Mouse (Mus musculus): ENCODE data around the gene Ndufs6.

Gene Ndufs6

DNA sequence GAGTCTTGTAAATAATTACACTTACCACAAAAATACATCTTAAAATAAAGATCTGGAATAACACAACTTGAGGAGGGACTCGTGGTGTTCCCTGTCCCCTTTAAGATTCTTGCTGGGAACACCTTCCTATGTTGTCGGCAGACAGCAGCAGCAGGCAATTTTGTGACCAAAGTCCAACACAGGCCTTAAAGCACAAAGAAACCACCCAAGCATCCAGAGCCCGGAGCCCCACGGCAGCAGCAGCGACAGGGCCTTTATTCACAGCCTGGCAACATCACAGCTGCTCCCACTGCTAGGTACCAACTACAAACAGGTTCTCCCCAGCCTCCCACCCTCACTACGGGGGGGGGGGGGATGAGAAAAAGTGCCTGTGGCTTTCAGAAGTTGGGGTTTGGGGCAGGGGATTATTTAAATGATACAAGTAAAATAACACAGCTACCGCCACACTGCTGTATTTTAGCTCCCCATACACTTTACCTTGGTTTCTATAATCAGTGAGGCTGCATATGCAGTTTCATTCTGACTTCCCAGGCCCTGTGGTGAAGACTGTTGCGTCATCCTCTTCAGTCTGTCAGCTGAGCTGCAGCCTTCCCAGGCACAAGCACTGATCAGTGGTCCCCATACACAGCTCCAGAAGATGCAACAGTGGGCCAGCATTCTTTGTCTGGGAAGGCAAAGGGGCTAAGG lies 22.8 kb downstream of the Ndufs6 start:
- DNase-seq = no peak

DNA sequence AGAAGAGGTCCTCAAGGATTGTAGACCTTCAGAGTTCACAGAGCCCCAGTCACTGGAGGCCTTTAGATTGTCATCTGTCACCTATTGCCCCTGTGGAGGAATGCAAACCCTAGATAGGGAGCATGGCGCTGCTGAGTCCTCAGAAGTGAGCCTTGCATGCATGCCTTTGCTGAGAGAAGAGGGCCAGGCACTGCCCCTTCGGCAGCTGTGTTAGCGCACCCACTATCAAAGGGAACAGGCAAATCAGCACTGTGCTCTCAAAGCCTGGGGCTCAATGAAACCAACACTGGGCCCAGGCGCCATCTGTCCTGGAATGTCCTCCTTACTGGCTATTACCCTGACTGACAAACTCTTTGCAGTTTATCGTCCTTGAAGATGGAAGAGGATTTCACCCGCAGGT lies 23.6 kb downstream of the Ndufs6 start:
- no peak for DNase-seq

DNA sequence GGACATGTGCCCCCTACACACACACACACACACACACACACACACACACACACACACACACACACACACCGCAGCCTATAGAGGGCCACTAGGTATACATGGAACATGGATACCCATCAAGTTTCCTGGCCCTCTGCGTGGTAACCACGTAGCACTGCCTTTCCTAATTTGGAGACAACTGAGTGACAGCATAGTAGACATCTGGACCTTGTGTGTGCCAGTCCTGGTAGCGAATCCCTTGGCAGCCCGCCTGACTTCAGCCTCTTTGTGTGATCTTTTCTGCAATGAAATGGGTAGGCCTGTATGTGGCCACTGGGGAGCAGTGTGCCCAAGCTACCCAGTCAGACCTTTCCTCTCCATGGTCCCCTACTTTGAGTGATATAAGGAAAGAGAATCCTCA lies 29.0 kb downstream of the Ndufs6 start:
- no peak for DNase-seq

DNA sequence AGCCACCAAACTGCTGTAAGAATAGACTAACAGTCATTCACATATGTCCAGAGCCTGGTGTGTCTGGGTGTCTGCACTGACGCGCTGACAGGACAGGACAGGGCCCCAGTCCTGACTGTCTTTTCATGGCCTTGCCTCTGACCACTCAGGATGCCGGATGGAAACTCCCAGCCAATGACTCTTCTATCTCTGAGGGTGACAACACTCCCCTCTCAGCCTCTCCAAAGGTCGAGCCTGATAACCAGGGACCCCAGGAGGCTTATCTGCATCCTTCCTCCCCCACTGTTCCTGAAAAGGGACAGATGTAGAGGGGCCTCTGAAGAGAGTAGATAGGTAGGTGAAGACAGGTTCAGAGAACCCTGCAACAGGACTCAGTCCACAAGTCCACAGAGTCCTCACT lies 29.6 kb downstream of the Ndufs6 start:
- no peak for DNase-seq

DNA sequence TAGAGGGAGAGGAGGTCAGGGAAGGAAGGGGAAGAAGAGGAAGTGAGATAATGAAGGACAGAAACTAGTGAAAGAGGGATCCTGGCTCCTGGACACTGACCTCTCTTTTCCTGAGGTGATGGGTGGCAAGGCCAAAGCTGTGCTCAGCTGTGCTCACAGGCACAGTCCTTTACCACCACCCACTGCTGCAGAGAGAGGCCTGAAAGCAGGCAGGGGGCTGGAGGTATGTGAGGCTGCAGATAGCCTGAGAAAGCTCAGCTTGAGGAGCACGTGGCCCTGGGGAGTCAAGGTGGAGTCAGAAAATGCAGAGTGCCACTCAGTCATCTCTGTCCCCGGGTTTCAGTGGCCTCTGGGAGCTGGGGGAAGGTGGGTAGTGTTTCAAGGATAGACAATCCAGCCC lies 37.2 kb downstream of the Ndufs6 start:
- DNase-seq = no peak

DNA sequence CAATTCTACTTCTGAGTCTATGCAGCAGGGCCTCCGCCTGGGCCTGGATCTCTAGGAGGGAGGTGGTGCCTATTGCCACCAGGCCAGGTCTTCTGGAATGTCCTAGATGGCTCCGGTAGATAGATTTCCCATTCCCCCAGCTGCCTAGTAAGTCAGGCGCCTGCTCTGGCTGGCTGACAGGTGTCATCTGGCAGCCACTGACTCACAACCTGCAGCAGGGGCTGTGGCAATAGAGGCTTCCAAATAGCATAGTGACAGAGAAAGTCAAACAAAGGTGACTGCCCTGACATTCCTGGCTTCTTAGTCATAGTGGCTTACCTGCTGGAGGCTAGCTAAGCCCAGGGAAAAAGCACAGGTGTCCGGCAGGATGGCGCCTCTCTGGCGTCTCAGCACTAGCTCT lies 38.1 kb downstream of the Ndufs6 start:
- DNase-seq = no peak

DNA sequence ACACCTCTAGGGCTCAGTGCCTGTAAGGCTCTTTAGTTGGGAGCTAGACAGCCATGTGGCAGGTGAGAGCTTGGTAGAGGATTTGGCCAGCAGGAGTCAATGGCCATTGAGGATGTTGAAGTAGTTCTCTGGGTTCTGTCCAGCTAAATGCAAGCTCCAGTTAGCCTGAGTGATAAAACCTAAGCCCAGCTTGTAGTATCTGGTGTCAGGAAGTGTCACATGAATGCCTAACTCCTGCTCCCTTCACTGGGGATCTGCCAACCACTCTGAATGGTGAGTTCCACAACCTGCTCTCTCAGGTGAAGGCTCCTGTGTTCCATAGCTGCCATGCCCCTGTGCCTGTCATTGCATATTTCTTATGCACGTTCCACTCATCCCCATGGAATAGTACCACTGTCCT lies 44.8 kb downstream of the Ndufs6 start:
- no peak for DNase-seq

DNA sequence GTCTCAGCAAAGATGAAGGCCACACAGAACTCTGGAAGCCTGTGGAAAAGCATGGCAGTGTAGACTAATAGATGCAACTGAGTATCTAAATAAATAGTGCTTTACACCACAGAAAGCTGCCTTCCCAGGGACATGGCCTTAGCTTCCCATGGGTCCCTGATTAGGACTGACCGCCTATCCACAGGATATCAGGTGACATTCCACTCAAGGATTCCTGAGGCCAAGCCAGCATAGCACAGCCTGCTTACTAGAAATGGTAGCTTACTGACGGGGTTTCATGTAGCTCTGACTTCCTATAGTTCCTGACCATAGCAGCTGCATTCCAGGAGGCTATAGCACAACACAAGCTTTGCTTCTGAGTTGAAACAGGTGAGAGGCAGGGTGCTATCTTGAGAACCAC lies 45.9 kb downstream of the Ndufs6 start:
- no peak for DNase-seq

DNA sequence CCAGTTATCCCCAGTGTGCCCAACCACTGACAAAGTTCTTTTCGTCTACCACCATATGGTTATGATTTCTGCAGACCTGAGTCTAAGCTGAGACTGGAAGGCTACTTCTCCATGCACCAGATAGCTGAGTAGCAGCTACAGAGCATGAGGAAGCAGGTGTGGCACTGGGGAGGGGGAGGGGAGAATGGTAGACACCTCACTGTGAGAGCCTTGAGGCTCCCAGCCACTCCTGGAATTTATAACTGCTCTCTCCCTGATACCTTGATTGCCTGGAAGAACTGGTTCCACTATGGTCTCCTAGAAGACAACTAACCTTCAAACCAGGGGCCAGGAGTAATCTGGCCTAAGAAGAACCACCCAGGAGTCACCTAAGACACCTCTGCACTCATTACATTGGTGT lies 49.1 kb downstream of the Ndufs6 start:
- DNase-seq = no peak

DNA sequence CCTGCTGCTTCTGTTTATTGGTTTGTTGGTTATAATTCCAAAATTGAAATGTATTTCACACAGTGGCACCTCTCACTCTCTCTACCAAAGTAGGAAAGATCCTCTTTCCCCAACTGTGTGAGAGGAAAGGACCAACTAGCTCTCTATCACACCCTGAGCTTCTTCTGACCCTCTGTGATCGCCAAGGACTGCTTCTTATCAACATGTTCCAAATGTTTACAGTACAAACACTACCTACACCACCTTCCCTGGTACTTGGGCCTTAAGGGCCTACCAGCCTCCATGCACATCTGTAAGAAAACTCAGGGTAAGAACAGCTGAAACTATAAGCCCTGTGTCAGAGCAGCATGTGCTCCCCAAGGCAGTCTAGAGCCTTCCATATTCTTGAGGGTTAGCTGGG lies 50.5 kb downstream of the Ndufs6 start:
- no peak for DNase-seq

DNA sequence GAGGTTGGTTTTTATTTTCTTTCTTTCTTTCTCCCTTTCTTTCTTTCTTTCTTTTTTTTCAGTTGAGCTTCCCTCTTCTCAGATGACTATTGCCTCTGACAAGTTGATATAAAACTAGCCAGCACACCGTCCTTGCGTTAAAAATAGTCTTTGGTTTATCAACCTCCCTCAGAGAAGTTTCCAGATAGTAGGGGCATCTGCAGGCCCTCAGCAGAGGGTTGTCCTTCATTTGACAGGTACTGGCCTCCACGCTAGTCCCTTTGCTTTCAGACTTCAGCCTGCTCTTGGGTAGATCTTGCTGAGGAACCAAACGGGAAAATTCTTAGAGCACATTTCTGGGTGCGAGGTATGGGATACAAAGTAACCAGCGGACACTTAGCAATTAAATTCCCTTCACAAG lies 51.0 kb downstream of the Ndufs6 start:
- DNase-seq = no peak

DNA sequence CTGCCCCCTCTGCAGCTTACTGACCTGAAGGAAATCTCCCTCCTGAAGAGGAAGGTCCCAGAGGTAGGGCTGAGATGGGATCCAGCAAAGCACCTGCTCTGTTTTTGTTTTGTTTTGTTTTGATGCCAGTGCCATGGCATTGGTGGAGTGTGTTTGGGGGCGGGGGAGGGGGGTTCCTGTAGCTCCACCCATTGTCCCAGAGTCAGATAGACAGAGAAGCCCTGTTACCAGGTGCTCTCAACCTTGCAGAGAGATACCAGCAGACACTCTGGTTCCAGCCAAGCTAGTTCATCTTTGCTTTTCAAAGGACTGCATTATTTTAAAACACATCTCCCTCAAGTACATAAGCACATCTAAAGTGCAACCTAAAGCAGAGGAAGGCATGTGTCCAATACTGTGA lies 54.8 kb downstream of the Ndufs6 start:
- DNase-seq = no peak

DNA sequence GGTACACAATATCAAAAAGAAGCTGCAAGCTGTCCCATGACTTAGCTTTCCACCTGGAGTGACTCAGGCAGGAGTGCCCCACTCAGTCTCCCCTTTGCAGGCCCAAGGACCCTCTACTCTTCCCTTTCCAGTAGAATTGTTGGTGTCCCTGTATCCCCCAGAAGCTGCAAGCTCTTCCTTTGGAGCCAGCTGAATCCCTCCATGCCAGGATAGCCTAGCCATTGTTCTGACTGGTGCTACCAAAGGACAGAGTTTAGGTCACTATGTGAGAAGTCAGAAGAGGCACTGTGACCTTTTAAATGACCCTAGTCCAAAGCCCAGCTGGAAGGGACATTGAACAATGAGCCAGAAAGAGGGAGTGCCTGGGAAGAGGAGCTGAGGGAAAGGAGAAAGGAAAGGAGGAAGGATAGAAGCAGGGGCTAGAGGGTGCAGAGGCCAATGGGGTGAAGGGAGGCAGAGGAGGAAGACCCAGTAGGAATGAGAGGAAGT lies 55.5 kb downstream of the Ndufs6 start:
- DNase-seq = no peak

DNA sequence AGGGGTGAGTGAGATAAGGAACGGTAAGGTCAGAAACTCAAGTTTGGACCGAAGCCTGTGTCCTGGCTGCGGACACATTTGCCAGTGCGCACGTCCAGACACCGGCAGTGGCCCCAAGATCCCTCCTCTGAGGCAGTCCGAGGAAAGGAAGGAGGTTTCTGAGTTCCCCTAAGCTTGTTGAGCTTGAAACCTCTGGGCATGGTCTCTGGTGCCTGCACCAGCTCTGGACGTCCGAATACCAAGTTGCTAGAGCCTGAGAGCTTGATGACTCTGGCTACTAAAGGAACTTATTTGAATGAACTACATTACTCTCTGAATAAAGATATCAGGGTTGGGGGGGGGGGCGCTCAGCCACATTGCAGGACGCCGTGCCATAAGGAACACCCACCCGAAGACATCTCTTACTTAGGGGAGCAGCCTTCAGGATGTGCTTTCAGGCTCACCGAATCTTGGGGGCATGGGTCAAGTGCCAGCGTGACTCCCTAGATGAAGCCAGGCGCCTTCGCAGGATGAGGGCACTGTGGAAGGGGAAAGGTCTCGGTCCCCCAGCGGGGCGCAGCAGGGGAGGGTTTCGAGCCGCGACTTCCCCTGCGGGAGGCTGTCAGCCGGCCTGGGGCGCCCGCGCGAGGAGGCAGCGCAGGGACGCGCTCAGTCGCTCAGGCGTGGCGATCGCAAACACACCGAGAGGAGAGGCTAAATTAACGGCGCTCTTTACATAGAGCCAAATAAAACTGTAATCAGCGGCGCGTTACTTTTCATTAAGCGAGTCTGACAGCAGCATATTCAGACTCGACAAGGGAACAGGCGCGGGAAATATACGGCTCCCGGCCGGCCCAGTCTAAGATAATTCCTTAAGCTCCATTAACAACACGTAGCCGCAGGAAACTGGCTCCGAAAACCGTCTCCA lies 56.8 kb downstream of the Ndufs6 start:
- DNase-seq = no peak

DNA sequence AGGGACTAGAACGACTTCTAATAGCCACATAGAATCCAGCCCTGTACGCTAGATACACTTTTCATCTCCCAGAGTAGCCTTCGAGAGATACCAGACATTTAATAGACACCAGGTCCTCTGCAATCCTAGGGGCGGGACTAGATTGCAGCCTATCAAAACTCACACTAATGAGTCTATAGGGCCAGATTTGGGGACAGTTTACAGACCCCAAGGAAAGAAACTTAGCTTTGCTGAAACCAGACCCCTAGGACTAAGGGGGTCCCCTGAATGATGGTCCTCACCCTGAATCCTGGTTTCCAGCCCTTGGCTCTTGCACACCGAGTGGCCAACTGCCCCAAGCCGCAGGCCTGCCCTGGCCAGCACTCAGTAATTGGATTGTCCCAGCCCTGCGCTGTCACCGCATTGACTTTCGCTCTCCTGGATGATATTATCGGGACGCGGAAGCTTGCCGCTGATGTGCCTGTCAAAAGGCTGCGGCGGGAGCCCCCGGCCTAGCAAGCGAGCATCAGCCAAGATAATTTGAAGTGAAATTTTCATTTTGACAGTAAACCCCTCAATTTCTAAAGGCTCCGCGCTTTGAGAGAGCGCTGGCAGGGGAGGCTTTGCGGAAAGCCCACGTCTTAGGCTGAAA lies 57.8 kb downstream of the Ndufs6 start:
- DNase-seq = no peak

DNA sequence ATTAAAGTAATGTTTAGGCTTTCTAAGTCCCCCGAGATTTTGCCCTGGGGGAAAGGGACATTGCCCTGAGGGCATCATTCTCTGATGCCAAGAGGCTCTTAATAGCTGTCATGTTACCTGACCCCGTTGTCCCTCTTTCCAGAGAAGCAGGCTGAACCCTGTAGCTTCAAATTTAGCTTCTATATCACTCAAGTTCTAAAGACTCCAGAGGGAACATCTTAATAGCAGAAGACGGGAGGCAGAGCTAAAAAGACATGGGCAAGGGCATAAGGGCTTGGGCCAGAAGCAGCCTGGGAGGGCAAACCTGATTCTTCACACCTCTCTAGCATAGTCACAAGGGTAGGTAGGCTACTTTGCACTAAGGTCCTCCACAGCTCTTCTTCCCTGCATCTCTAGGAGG lies 58.5 kb downstream of the Ndufs6 start:
- DNase-seq = no peak

Data from thymus, adult 18-20 months (tissue).